Mouse (Mus musculus) heart, embryonic 11.5 days (tissue): ENCODE results near the gene Tubb5. TPM values are rescaled to one million over a fixed set of nuclear protein-coding genes. Genes with fewer than 3 reads are reported as not detected.

Experiments
- ATAC-seq: fragments of 200-750 bp; cut with Nextera tagmentation; replicated peaks from 2 replicates; pipeline ENCODE4 v1.8.0; 2017; ENCODE audit warnings: moderate library complexity; ENCODE audit not compliant: insufficient number of reproducible peaks, low FRiP score, low TSS enrichment
- H3K27ac ChIP-seq: fragments of 300-500 bp; sonication (generic); 2 replicates; pipeline ENCODE4 v1.5.1; 2014; ENCODE audit warnings: mild to moderate bottlenecking, low read depth, low read length
- H3K27me3 ChIP-seq: fragments of 300-500 bp; sonication (generic); 2 replicates; pipeline ENCODE4 v1.6.1; 2014; ENCODE audit warnings: mild to moderate bottlenecking, low read length, mixed read lengths; ENCODE audit not compliant: control insufficient read depth, insufficient read depth
- H3K36me3 ChIP-seq: fragments of 300-500 bp; sonication (generic); 2 replicates; pipeline ENCODE4 v1.6.1; 2014; ENCODE audit warnings: mild to moderate bottlenecking, low read length, moderate library complexity, mixed read lengths; ENCODE audit not compliant: control insufficient read depth, insufficient read depth
- H3K4me1 ChIP-seq: fragments of 300-500 bp; sonication (generic); 2 replicates; pipeline ENCODE4 v1.6.1; 2014; ENCODE audit warnings: low read length; ENCODE audit not compliant: control insufficient read depth, insufficient read depth
- H3K4me2 ChIP-seq: fragments of 300-500 bp; sonication (generic); 2 replicates; pipeline ENCODE4 v1.6.1; 2014; ENCODE audit warnings: mild to moderate bottlenecking, moderate library complexity
- H3K4me3 ChIP-seq: fragments of 300-500 bp; sonication (generic); 2 replicates; pipeline ENCODE4 v1.5.1; 2014; ENCODE audit warnings: low read depth, low read length
- H3K9ac ChIP-seq: fragments of 300-500 bp; sonication (generic); 2 replicates; pipeline ENCODE4 v1.6.1; 2014; ENCODE audit warnings: mild to moderate bottlenecking, low read depth, low read length, moderate library complexity
- H3K9me3 ChIP-seq: fragments of 300-500 bp; sonication (generic); replicated peaks from 2 replicates; pipeline ENCODE4 v1.6.1; 2016; ENCODE audit warnings: low read length; ENCODE audit not compliant: control insufficient read depth
- WGBS: fragments of 180-500 bp; shearing (Covaris S2); extraction: QIAGEN DNeasy Blood & Tissue Kit; methylation state at CpG from one replicate; pipeline ENCODE4 v1.1.7; 2014; ENCODE audit not compliant: insufficient replicate concordance; 5-methylcytosine and 5-hydroxymethylcytosine counted together
- polyA plus RNA-seq: library from polyadenylated mRNA; unstranded; fragments of >200 nt; fragmentation: Nextera tagmentation; extraction: Ambion mirVana; gene quantifications from 2 replicates; pipeline ENCODE4 v1.2.1, GENCODE M21; 2014

Gene Tubb5
- 855 and 931 TPM in 2 replicates for polyA plus RNA-seq

- peak within 1 kb of the TSS; percentile 90 for H3K4me3 ChIP-seq
- H3K27ac ChIP-seq, result peak within 1 kb of the TSS; percentile 99
- under 1% methylated on average over 29 of the region's 29 CpGs for WGBS
- ATAC-seq, result peak; percentile 73
- peaks cover 23% of the 10 kb centered on the region for H3K4me1 ChIP-seq
- no peaks in the 10 kb centered on the region for H3K9me3 ChIP-seq
- peak within 1 kb of the TSS; percentile 75 for H3K4me2 ChIP-seq
- H3K27me3 ChIP-seq, result no peaks in the 10 kb centered on the region
- peak within 1 kb of the TSS; percentile 100 for H3K9ac ChIP-seq
- H3K36me3 ChIP-seq, result peaks cover 31% of the 10 kb centered on the region
These were observed at the start of gene Tubb5 for GRCm38 (mm10) chr17:35838122-35838544. Tubb5 (minus strand) TSS chr17:35838306.

- H3K36me3 ChIP-seq, result peaks cover 50% of the 10 kb centered on the region
- no peak overlapping the region for H3K4me2 ChIP-seq
- H3K9ac ChIP-seq, result no peak overlapping the region
- WGBS, result 80% methylated on average over 15 of the region's 17 CpGs
- H3K4me1 ChIP-seq, result no peaks in the 10 kb centered on the region
- no peaks in the 10 kb centered on the region for H3K9me3 ChIP-seq
- no peak overlapping the region for H3K4me3 ChIP-seq
- H3K27me3 ChIP-seq, result no peaks in the 10 kb centered on the region
- no peak for ATAC-seq
- H3K27ac ChIP-seq, result no peak overlapping the region
These were observed 49.6 kb upstream of the Tubb5 start for GRCm38 (mm10) chr17:35887725-35888124.

- no peak overlapping the region for H3K4me3 ChIP-seq
- no peaks in the 10 kb centered on the region for H3K9me3 ChIP-seq
- H3K4me2 ChIP-seq, result no peak overlapping the region
- WGBS, result 94% methylated on average over 14 of the region's 14 CpGs
- peaks cover 38% of the 10 kb centered on the region for H3K36me3 ChIP-seq
- no peaks in the 10 kb centered on the region for H3K27me3 ChIP-seq
- no peak for ATAC-seq
- H3K9ac ChIP-seq, result no peak overlapping the region
- peaks cover 5% of the 10 kb centered on the region; the same call in 1 of the 2 replicates for H3K4me1 ChIP-seq
- no peak overlapping the region for H3K27ac ChIP-seq
These were observed 45.7 kb upstream of the Tubb5 start for GRCm38 (mm10) chr17:35883777-35884176.

GRCm38 (mm10) chr17:35882924-35883323, 44.8 kb upstream of the Tubb5 start:
- Histone ChIP-seq H3K9ac (no peak overlapping the region), H3K4me1 (peaks cover 5% of the 10 kb centered on the region; the same call in 1 of the 2 replicates), H3K4me2 (no peak overlapping the region), H3K9me3 (no peaks in the 10 kb centered on the region), H3K36me3 (peaks cover 32% of the 10 kb centered on the region), H3K27ac (no peak overlapping the region), H3K4me3 (no peak overlapping the region), H3K27me3 (no peaks in the 10 kb centered on the region)
- ATAC-seq, result no peak
- WGBS, result 92% methylated on average over 17 of the region's 17 CpGs

- Histone ChIP-seq H3K27ac (peak within 1 kb of the TSS; percentile 54; the same call in 1 of the 2 replicates), H3K9ac (peak within 1 kb of the TSS; percentile 77), H3K4me2 (peak within 1 kb of the TSS; percentile 67), H3K27me3 (no peaks in the 10 kb centered on the region), H3K9me3 (no peaks in the 10 kb centered on the region), H3K4me3 (peak within 1 kb of the TSS; percentile 90), H3K4me1 (peaks cover 5% of the 10 kb centered on the region; the same call in 1 of the 2 replicates), H3K36me3 (peaks cover 31% of the 10 kb centered on the region)
- ATAC-seq, result peak; percentile 89
- WGBS, result 6% methylated on average over 66 of the region's 66 CpGs
These were observed 41.3 kb upstream of the Tubb5 start, which contains the start of gene Dhx16 for GRCm38 (mm10) chr17:35879245-35880057. Dhx16 (plus strand) TSS chr17:35879819.

GRCm38 (mm10) chr17:35874721-35875120, 36.6 kb upstream of the Tubb5 start:
- no peak overlapping the region for H3K9ac ChIP-seq
- 82% methylated on average over 6 of the region's 6 CpGs for WGBS
- no peaks in the 10 kb centered on the region for H3K27me3 ChIP-seq
- no peaks in the 10 kb centered on the region; the same call in 1 of the 2 replicates for H3K9me3 ChIP-seq
- no peak overlapping the region for H3K27ac ChIP-seq
- H3K4me3 ChIP-seq, result no peak overlapping the region
- peaks cover 20% of the 10 kb centered on the region; the same call in 1 of the 2 replicates for H3K4me1 ChIP-seq
- no peak for ATAC-seq
- peaks cover 23% of the 10 kb centered on the region for H3K36me3 ChIP-seq
- no peak overlapping the region for H3K4me2 ChIP-seq

- H3K27ac ChIP-seq, result no peak overlapping the region
- H3K9ac ChIP-seq, result peak overlapping the region; percentile 46; the same call in 1 of the 2 replicates
- 25% methylated on average over 21 of the region's 21 CpGs for WGBS
- H3K4me1 ChIP-seq, result peaks cover 24% of the 10 kb centered on the region
- H3K4me3 ChIP-seq, result peak overlapping the region; percentile 16; the same call in 1 of the 2 replicates
- no peaks in the 10 kb centered on the region; the same call in 1 of the 2 replicates for H3K9me3 ChIP-seq
- ATAC-seq, result peak; percentile 25; the same call in 1 of the 2 replicates
- peak overlapping the region; percentile 40 for H3K4me2 ChIP-seq
- H3K27me3 ChIP-seq, result no peaks in the 10 kb centered on the region
- H3K36me3 ChIP-seq, result peaks cover 23% of the 10 kb centered on the region
These were observed 35.8 kb upstream of the Tubb5 start for GRCm38 (mm10) chr17:35873774-35874519.

- 67% methylated on average over 8 of the region's 8 CpGs for WGBS
- no peak for ATAC-seq
- Histone ChIP-seq H3K9me3 (no peaks in the 10 kb centered on the region; the same call in 1 of the 2 replicates), H3K4me2 (peak overlapping the region; percentile 98), H3K27me3 (no peaks in the 10 kb centered on the region), H3K9ac (peak overlapping the region; percentile 90; the same call in 1 of the 2 replicates), H3K4me3 (peak overlapping the region; percentile 49), H3K27ac (peak overlapping the region; percentile 83), H3K36me3 (peaks cover 20% of the 10 kb centered on the region), H3K4me1 (peaks cover 35% of the 10 kb centered on the region)
These were observed 33.0 kb upstream of the Tubb5 start for GRCm38 (mm10) chr17:35870884-35871696.
